Mouse (Mus musculus) heart, embryonic 16.5 days (tissue): Measurements from ENCODE around the gene Grik5. TPM values are rescaled to one million over a fixed set of nuclear protein-coding genes. Genes with fewer than 3 reads are reported as not detected.

Source experiments
- ATAC-seq: fragments of 200-750 bp; cut with Nextera tagmentation; replicated peaks from 2 replicates; pipeline ENCODE4 v1.8.0; 2017; ENCODE audit warnings: moderate number of reproducible peaks; ENCODE audit not compliant: insufficient read depth, low FRiP score; ENCODE audit errors: extremely low read depth
- H3K27ac ChIP-seq: fragments of 300-500 bp; sonication (generic); 2 replicates; pipeline ENCODE4 v1.5.1; 2014; ENCODE audit warnings: mild to moderate bottlenecking, low read length, control low read depth, moderate library complexity
- H3K27me3 ChIP-seq: fragments of 300-500 bp; sonication (generic); 2 replicates; pipeline ENCODE4 v1.6.1; 2014; ENCODE audit warnings: low read length, mixed read lengths; ENCODE audit not compliant: control insufficient read depth, insufficient read depth
- H3K36me3 ChIP-seq: fragments of 300-500 bp; sonication (generic); 2 replicates; pipeline ENCODE4 v1.6.1; 2014; ENCODE audit not compliant: control insufficient read depth, insufficient read depth
- H3K4me1 ChIP-seq: fragments of 300-500 bp; sonication (generic); 2 replicates; pipeline ENCODE4 v1.6.1; 2014; ENCODE audit warnings: low read length, mixed read lengths; ENCODE audit not compliant: control insufficient read depth, insufficient read depth
- H3K4me2 ChIP-seq: fragments of 300-500 bp; sonication (generic); 2 replicates; pipeline ENCODE4 v1.6.1; 2014; ENCODE audit warnings: low read depth, mild to moderate bottlenecking, control low read depth, low read length
- H3K4me3 ChIP-seq: fragments of 300-500 bp; sonication (generic); 2 replicates; pipeline ENCODE4 v1.5.1; 2014; ENCODE audit warnings: mild to moderate bottlenecking, control low read depth, low read length
- H3K9ac ChIP-seq: fragments of 300-500 bp; sonication (generic); 2 replicates; pipeline ENCODE4 v1.6.1; 2014; ENCODE audit warnings: low read length, control low read depth
- H3K9me3 ChIP-seq: fragments of 300-500 bp; sonication (generic); replicated peaks from 2 replicates; pipeline ENCODE4 v1.6.1; 2016; ENCODE audit warnings: low read length; ENCODE audit not compliant: control insufficient read depth
- WGBS: fragments of 180-500 bp; shearing (Covaris S2); extraction: QIAGEN DNeasy Blood & Tissue Kit; methylation state at CpG from one replicate; pipeline ENCODE4 v1.1.7; 2014; 5-methylcytosine and 5-hydroxymethylcytosine counted together
- polyA plus RNA-seq: library from polyadenylated mRNA; unstranded; fragments of >200 nt; fragmentation: Nextera tagmentation; extraction: Ambion mirVana; gene quantifications from 2 replicates; pipeline ENCODE4 v1.2.1, GENCODE M21; 2015

Gene Grik5
- polyA plus RNA-seq, 1 experiment from 2014 or later = 2.3 TPM

GRCm38 (mm10) chr7:25068724-25069123 lies 3.4 kb downstream of the Grik5 start:
- Histone ChIP-seq H3K9me3 (no peaks in the 10 kb centered on the region), H3K27ac (no peak overlapping the region), H3K4me2 (no peak overlapping the region), H3K4me1 (peaks cover 17% of the 10 kb centered on the region), H3K36me3 (peaks cover 11% of the 10 kb centered on the region), H3K9ac (no peak overlapping the region), H3K27me3 (no peaks in the 10 kb centered on the region), H3K4me3 (no peak overlapping the region)
- ATAC-seq = no peak
- 57% methylated on average over 2 of the region's 2 CpGs for WGBS

DNA sequence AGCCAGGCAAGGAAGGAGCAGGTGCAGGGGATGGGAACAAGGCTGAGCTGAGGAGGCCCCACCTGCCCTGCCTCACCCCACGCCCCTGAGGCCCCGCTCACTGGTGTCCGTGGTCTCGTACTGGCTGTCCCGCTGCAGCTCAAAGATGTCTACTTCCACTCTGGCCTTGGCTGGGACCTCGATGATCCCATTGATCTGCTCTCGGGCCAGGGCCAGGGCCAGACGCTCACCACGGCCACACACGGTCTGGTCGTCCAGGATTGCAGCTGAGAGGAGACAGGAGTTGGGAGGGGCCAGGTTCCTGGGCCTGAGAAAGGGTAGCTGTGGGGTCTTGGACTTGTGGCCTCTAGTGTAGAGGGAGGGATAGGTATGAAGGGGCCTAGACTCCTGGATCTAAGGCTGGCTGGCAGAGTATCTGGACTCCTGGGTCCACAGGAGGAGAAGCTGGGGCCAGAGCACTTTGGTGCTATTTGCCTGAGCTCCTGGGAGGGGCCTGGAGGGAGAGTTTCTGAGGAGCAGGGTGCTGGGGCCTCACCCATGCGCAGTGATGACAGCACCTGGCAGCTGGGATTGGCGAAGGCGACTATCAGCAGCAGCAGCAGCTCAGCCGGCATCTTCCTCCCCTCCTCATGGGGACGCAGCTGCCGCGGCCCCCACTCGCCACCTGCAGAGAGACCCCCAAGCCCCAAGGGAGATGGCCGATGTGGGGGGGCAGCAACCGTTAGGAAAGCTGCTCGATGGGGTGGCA lies 4.1 kb downstream of the Grik5 start:
- H3K27me3 ChIP-seq = no peaks in the 10 kb centered on the region
- no peak overlapping the region for H3K27ac ChIP-seq
- no peaks in the 10 kb centered on the region for H3K9me3 ChIP-seq
- no peak for ATAC-seq
- no peak overlapping the region for H3K4me3 ChIP-seq
- peaks cover 18% of the 10 kb centered on the region for H3K36me3 ChIP-seq
- WGBS = 83% methylated on average over 22 of the region's 22 CpGs
- peaks cover 13% of the 10 kb centered on the region for H3K4me1 ChIP-seq
- H3K9ac ChIP-seq = no peak overlapping the region
- H3K4me2 ChIP-seq = no peak overlapping the region

- H3K36me3 ChIP-seq = peaks cover 25% of the 10 kb centered on the region
Observed at GRCm38 (mm10) chr7:25067338-25067737, 4.8 kb downstream of the Grik5 start.

GRCm38 (mm10) chr7:25063900-25064299 lies 8.2 kb downstream of the Grik5 start:
- peaks cover 40% of the 10 kb centered on the region for H3K36me3 ChIP-seq
- WGBS = 65% methylated on average over 8 of the region's 8 CpGs
- no peaks in the 10 kb centered on the region for H3K27me3 ChIP-seq
- H3K9ac ChIP-seq = no peak overlapping the region
- no peak overlapping the region for H3K27ac ChIP-seq
- H3K9me3 ChIP-seq = no peaks in the 10 kb centered on the region
- H3K4me1 ChIP-seq = no peaks in the 10 kb centered on the region
- ATAC-seq = no peak
- no peak overlapping the region for H3K4me2 ChIP-seq
- no peak overlapping the region for H3K4me3 ChIP-seq

More at GRCm38 (mm10) chr7:25067338-25067737, 4.8 kb downstream of the Grik5 start:
- H3K9ac ChIP-seq = no peak overlapping the region
- H3K4me3 ChIP-seq = no peak overlapping the region
- no peak for ATAC-seq
- no peaks in the 10 kb centered on the region for H3K9me3 ChIP-seq
- peaks cover 12% of the 10 kb centered on the region; the same call in 1 of the 2 replicates for H3K4me1 ChIP-seq
- H3K27me3 ChIP-seq = no peaks in the 10 kb centered on the region
- H3K27ac ChIP-seq = no peak overlapping the region
- WGBS = 86% methylated on average over 7 of the region's 7 CpGs
- no peak overlapping the region for H3K4me2 ChIP-seq

GRCm38 (mm10) chr7:25063346-25063745 lies 8.8 kb downstream of the Grik5 start:
- Histone ChIP-seq H3K27me3 (no peaks in the 10 kb centered on the region), H3K27ac (no peak overlapping the region), H3K4me1 (no peaks in the 10 kb centered on the region), H3K9ac (no peak overlapping the region), H3K9me3 (no peaks in the 10 kb centered on the region), H3K4me3 (no peak overlapping the region), H3K4me2 (no peak overlapping the region), H3K36me3 (peaks cover 38% of the 10 kb centered on the region)
- 91% methylated on average over 6 of the region's 6 CpGs for WGBS
- ATAC-seq = no peak

- H3K9me3 ChIP-seq = no peaks in the 10 kb centered on the region
- no peak overlapping the region for H3K9ac ChIP-seq
- H3K27ac ChIP-seq = no peak overlapping the region
- 78% methylated on average over 14 of the region's 14 CpGs for WGBS
- peaks cover 38% of the 10 kb centered on the region for H3K36me3 ChIP-seq
- peaks cover 14% of the 10 kb centered on the region for H3K4me1 ChIP-seq
- ATAC-seq = no peak
- H3K4me3 ChIP-seq = no peak overlapping the region
- H3K27me3 ChIP-seq = no peaks in the 10 kb centered on the region
- no peak overlapping the region for H3K4me2 ChIP-seq
Observed at GRCm38 (mm10) chr7:25058836-25059235, 13.3 kb downstream of the Grik5 start.

GRCm38 (mm10) chr7:25058394-25058793 lies 13.8 kb downstream of the Grik5 start:
- H3K27me3 ChIP-seq = no peaks in the 10 kb centered on the region
- H3K9me3 ChIP-seq = no peaks in the 10 kb centered on the region
- H3K4me3 ChIP-seq = no peak overlapping the region
- no peak for ATAC-seq
- H3K9ac ChIP-seq = no peak overlapping the region
- WGBS = 81% methylated on average over 8 of the region's 8 CpGs
- peaks cover 35% of the 10 kb centered on the region for H3K36me3 ChIP-seq
- no peak overlapping the region for H3K27ac ChIP-seq
- no peak overlapping the region for H3K4me2 ChIP-seq
- peaks cover 14% of the 10 kb centered on the region for H3K4me1 ChIP-seq

DNA sequence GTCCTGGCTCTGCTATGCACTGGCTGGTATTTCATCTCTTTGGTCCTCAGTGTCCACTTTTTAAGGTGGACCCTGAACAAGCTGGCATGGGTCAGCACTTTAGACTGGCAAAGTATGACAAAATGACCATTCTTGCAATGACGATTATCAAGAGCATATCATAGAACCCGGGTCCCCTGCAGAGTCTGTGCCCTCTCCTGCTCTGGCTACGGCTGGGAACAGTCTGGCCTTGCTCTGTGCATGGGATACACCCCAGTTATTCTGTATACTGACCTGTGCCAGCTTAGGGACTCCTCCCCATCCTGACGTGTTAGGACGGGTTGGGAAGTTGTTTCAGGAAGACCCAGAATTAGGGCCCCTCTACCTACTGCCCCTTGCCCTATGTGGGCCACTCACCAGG lies 14.3 kb downstream of the Grik5 start:
- H3K27ac ChIP-seq = no peak overlapping the region
- ATAC-seq = no peak
- no peak overlapping the region for H3K4me2 ChIP-seq
- H3K9me3 ChIP-seq = no peaks in the 10 kb centered on the region
- H3K4me3 ChIP-seq = no peak overlapping the region
- H3K9ac ChIP-seq = no peak overlapping the region
- peaks cover 14% of the 10 kb centered on the region for H3K4me1 ChIP-seq
- peaks cover 30% of the 10 kb centered on the region for H3K36me3 ChIP-seq
- WGBS = 94% methylated on average over 5 of the region's 5 CpGs
- H3K27me3 ChIP-seq = no peaks in the 10 kb centered on the region

GRCm38 (mm10) chr7:25056951-25057350 lies 15.2 kb downstream of the Grik5 start:
- no peak overlapping the region for H3K4me3 ChIP-seq
- peak overlapping the region; percentile 48 for H3K27ac ChIP-seq
- no peaks in the 10 kb centered on the region for H3K27me3 ChIP-seq
- WGBS = 23% methylated on average over 4 of the region's 4 CpGs
- H3K4me1 ChIP-seq = peaks cover 14% of the 10 kb centered on the region
- peak overlapping the region; percentile 32; the same call in 1 of the 2 replicates for H3K9ac ChIP-seq
- ATAC-seq = no peak; the same call in 1 of the 2 replicates
- H3K36me3 ChIP-seq = peaks cover 22% of the 10 kb centered on the region
- H3K9me3 ChIP-seq = no peaks in the 10 kb centered on the region
- H3K4me2 ChIP-seq = no peak overlapping the region
